Mouse (Mus musculus): ENCODE data around the gene Mfng.

GRCm38 (mm10) chr15:78718290-78719250 lies 54.7 kb downstream of the Mfng start, which contains the start of gene Elfn2:
- TF ChIP-seq CTCF (IDR thresholded peaks at IDR 0.05; ENCODE audit: borderline replicate concordance, insufficient read depth, low read depth, low read length) (no peak), POLR2A (IDR thresholded peaks at IDR 0.05; ENCODE audit: borderline replicate concordance, insufficient read depth, low read length) (no peak)
